ENCODE assay signal across 21 mouse cellular contexts in genomic region chr9:82162415-82162814, GRCm38 (mm10).
DNase-seq lines count a peak whose midpoint lies in the region; ATAC-seq lines count a peak whose summit lies in the region.
"Had no signal": no experiment of that assay in that cellular context is flagged by ENCODE, and none has a peak within 500 bp of the region (broad histone marks: within the 10 kb centered on the region; RNA-seq: fewer than 3 reads in every experiment).

No protein-coding gene starts in this region.

- no peaks in the 10 kb centered on the region for H3K4me1 ChIP-seq in intestine, embryonic 15.5 days (replicated peaks)
- no peaks in the 10 kb centered on the region for H3K4me1 ChIP-seq in intestine, embryonic 16.5 days (ENCODE audit: control insufficient read depth, insufficient read depth, low read length)
- no peaks in the 10 kb centered on the region for H3K4me1 ChIP-seq in neural tube, embryonic 11.5 days (ENCODE audit: control insufficient read depth, insufficient read depth, low read length)
- H3K4me1 ChIP-seq: forebrain, embryonic 10.5 days; forebrain, embryonic 13.5 days; hindbrain, embryonic 12.5 days; hindbrain, embryonic 15.5 days had no signal

- no peaks in the 10 kb centered on the region for H3K9me3 ChIP-seq in intestine, embryonic 15.5 days
- H3K9me3 ChIP-seq in intestine, embryonic 16.5 days (ENCODE audit: control insufficient read depth, low read length): no peaks in the 10 kb centered on the region
- H3K9me3 ChIP-seq in neural tube, embryonic 11.5 days (ENCODE audit: control insufficient read depth, low read length): no peaks in the 10 kb centered on the region
- H3K9me3 ChIP-seq: forebrain, embryonic 10.5 days; forebrain, embryonic 13.5 days; hindbrain, embryonic 12.5 days; hindbrain, embryonic 15.5 days had no signal

- no peak overlapping the region for H3K9ac ChIP-seq in intestine, embryonic 15.5 days
- H3K9ac ChIP-seq in intestine, embryonic 16.5 days (ENCODE audit: low read depth, low read length): no peak overlapping the region
- H3K9ac ChIP-seq in neural tube, embryonic 11.5 days (ENCODE audit: low read length): no peak overlapping the region
- H3K9ac ChIP-seq: forebrain, embryonic 13.5 days; hindbrain, embryonic 12.5 days; hindbrain, embryonic 15.5 days had no signal

- 25% methylated on average over 4 of the region's 4 CpGs for WGBS in intestine, embryonic 15.5 days
- WGBS in intestine, embryonic 16.5 days: 27% methylated on average over 4 of the region's 4 CpGs
- 27% methylated on average over 4 of the region's 4 CpGs for WGBS in neural tube, embryonic 11.5 days

- H3K4me3 ChIP-seq in intestine, embryonic 15.5 days (replicated peaks): no peak overlapping the region
- H3K4me3 ChIP-seq in intestine, embryonic 16.5 days (ENCODE audit: low read length): no peak overlapping the region
- H3K4me3 ChIP-seq in neural tube, embryonic 11.5 days (ENCODE audit: low read depth, low read length): no peak overlapping the region
- H3K4me3 ChIP-seq: forebrain, embryonic 10.5 days; forebrain, embryonic 13.5 days; hindbrain, embryonic 12.5 days; hindbrain, embryonic 15.5 days had no signal

- no peak overlapping the region for H3K4me2 ChIP-seq in intestine, embryonic 15.5 days (replicated peaks)
- no peak overlapping the region for H3K4me2 ChIP-seq in intestine, embryonic 16.5 days (ENCODE audit: low read depth, low read length)
- no peak overlapping the region for H3K4me2 ChIP-seq in neural tube, embryonic 11.5 days (ENCODE audit: low read depth)
- H3K4me2 ChIP-seq: forebrain, embryonic 13.5 days; heart, embryonic 11.5 days; hindbrain, embryonic 12.5 days; hindbrain, embryonic 15.5 days had no signal

- no peaks in the 10 kb centered on the region for H3K36me3 ChIP-seq in intestine, embryonic 15.5 days
- H3K36me3 ChIP-seq in intestine, embryonic 16.5 days (ENCODE audit: control insufficient read depth, insufficient read depth, low read length): no peaks in the 10 kb centered on the region
- no peaks in the 10 kb centered on the region for H3K36me3 ChIP-seq in neural tube, embryonic 11.5 days (ENCODE audit: control insufficient read depth, insufficient read depth, low read length)
- H3K36me3 ChIP-seq: forebrain, embryonic 10.5 days; hindbrain, embryonic 12.5 days; hindbrain, embryonic 15.5 days had no signal

- peak; percentile 6 for DNase-seq in embryo, embryonic 10.5 days (ENCODE audit: low spot score)
- no peak for DNase-seq in embryo, embryonic 9.5 days (ENCODE audit: extremely low spot score)
- DNase-seq in neural tube, embryonic 11.5 days (ENCODE audit: low spot score): no peak
- no peak for DNase-seq in neural tube, embryonic 10.5 days (ENCODE audit: extremely low spot score, low spot score)
- DNase-seq: adrenal gland, adult 8-10 months; adrenal gland, postnatal 25 days; cerebellum, adult 11-12 months; cerebellum, adult 8-10 months; cerebellum, postnatal 10 days; cerebellum, postnatal 36 days; gastrocnemius, postnatal 10 days; gastrocnemius, postnatal 36 days had no signal

- H3K27ac ChIP-seq in intestine, embryonic 15.5 days: no peak overlapping the region
- H3K27ac ChIP-seq in intestine, embryonic 16.5 days (ENCODE audit: low read length): no peak overlapping the region
- H3K27ac ChIP-seq in neural tube, embryonic 11.5 days (ENCODE audit: low read depth, low read length): no peak overlapping the region
- H3K27ac ChIP-seq: forebrain, embryonic 10.5 days; forebrain, embryonic 13.5 days; hindbrain, embryonic 12.5 days; hindbrain, embryonic 15.5 days had no signal

- H3K27me3 ChIP-seq in intestine, embryonic 15.5 days (replicated peaks): no peaks in the 10 kb centered on the region
- H3K27me3 ChIP-seq in intestine, embryonic 16.5 days (replicated peaks; ENCODE audit: control insufficient read depth, insufficient read depth, low read length): no peaks in the 10 kb centered on the region
- H3K27me3 ChIP-seq in neural tube, embryonic 11.5 days (ENCODE audit: control insufficient read depth, insufficient read depth, low read length): no peaks in the 10 kb centered on the region
- H3K27me3 ChIP-seq: forebrain, embryonic 13.5 days; hindbrain, embryonic 12.5 days; hindbrain, embryonic 15.5 days had no signal

- peak; percentile 58 for ATAC-seq in intestine, embryonic 15.5 days
- no peak for ATAC-seq in intestine, embryonic 16.5 days
- 0 out of 2 replicates have a peak, but pooled peaks have one; percentile 35 for ATAC-seq in neural tube, embryonic 11.5 days (ENCODE audit: insufficient read depth, low FRiP score, low TSS enrichment)
- ATAC-seq: activated CD4-positive, CD25-positive, alpha-beta regulatory T cell, adult 4 months; forebrain, embryonic 13.5 days; forebrain, embryonic 16.5 days had no signal
